Mouse (Mus musculus) spleen, adult 2 months (tissue): ENCODE measurements around the gene Ammecr1. TPM values are rescaled to one million over a fixed set of nuclear protein-coding genes. Genes with fewer than 3 reads are reported as not detected.

Experiments used
- DNase-seq, 2 experiments: peaks; one replicate each; pipeline versions ENCODE4 v3.0.0 to v3.0.0-alpha.2; 2012 to 2021; ENCODE audit warnings: low spot score in 2 of 2, low read depth in 1 of 2
- H3K27ac ChIP-seq: fragments of 200-500 bp; 2 replicates; pipeline ENCODE4 v1.5.1; 2012; ENCODE audit warnings: low read length, inconsistent platforms; ENCODE audit not compliant: insufficient read depth
- H3K27me3 ChIP-seq: fragments of 200-500 bp; 2 replicates; pipeline ENCODE4 v1.6.1; 2012; ENCODE audit warnings: mild to moderate bottlenecking, moderate library complexity, low read length, inconsistent platforms; ENCODE audit not compliant: control insufficient read depth, insufficient read depth
- H3K36me3 ChIP-seq: fragments of 200-500 bp; 2 replicates; pipeline ENCODE4 v1.6.1; 2012; ENCODE audit warnings: mild to moderate bottlenecking, low read length, inconsistent platforms; ENCODE audit not compliant: control insufficient read depth, insufficient read depth
- H3K4me1 ChIP-seq: fragments of 200-500 bp; 2 replicates; pipeline ENCODE4 v1.6.1; 2011; ENCODE audit warnings: inconsistent platforms; ENCODE audit not compliant: control insufficient read depth, insufficient read depth, insufficient read length
- H3K4me3 ChIP-seq: fragments of 200-500 bp; 2 replicates; pipeline ENCODE4 v1.5.1; 2011; ENCODE audit warnings: mild to moderate bottlenecking, inconsistent platforms; ENCODE audit not compliant: insufficient read depth, insufficient read length; ENCODE audit errors: extremely low read depth
- CTCF ChIP-seq: fragments of 200-500 bp; IDR thresholded peaks from 2 replicates; pipeline ENCODE4 v1.5.1; 2011; ENCODE audit warnings: mild to moderate bottlenecking, inconsistent platforms; ENCODE audit not compliant: insufficient read depth, insufficient read length, insufficient replicate concordance; ENCODE audit errors: extremely low read depth
- POLR2A ChIP-seq: fragments of 200-500 bp; IDR thresholded peaks from 2 replicates; pipeline ENCODE4 v1.6.1; 2011; ENCODE audit warnings: low read depth, low read length, inconsistent platforms
- WGBS: fragments of 180-500 bp; shearing (Covaris S2); methylation state at CpG from one replicate; pipeline ENCODE4 v1.1.7; 2018; 5-methylcytosine and 5-hydroxymethylcytosine counted together
- polyA plus RNA-seq: library from polyadenylated mRNA; depleted of rRNA; stranded (reverse); fragments of >200 nt; gene quantifications from 2 replicates; pipeline ENCODE4 v1.2.3, GENCODE M21; 2012

Gene Ammecr1
- polyA plus RNA-seq, 1 experiment = 1.6 TPM

DNA sequence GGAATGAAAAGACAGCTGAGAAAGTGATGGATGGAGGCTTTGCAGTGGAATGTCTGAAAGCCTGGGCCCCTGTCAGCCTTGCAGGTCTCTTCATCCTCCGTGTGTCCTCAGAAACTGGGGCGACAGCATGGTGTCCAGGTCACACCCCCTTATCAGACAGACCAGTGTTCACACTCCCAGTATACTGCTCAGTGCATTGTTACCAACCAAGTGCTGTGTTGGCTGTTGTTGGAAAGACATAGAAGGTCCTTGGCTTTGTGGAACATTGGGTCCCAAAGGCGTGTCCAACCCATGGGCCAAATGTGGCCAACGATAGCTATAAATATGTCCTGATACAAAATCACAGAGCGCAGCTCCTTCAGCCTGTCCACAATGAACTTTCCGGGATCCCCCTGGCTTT, 136.0 kb downstream of the Ammecr1 start:
- Histone ChIP-seq H3K4me3 (no peak overlapping the region), H3K4me1 (peaks cover 2% of the 10 kb centered on the region; the same call in 1 of the 2 replicates), H3K36me3 (no peaks in the 10 kb centered on the region), H3K27me3 (no peaks in the 10 kb centered on the region), H3K27ac (no peak overlapping the region)
- no peak for DNase-seq
- TF ChIP-seq CTCF (no peak), POLR2A (no peak)
- WGBS = 90% methylated on average over 6 of the region's 6 CpGs

DNA sequence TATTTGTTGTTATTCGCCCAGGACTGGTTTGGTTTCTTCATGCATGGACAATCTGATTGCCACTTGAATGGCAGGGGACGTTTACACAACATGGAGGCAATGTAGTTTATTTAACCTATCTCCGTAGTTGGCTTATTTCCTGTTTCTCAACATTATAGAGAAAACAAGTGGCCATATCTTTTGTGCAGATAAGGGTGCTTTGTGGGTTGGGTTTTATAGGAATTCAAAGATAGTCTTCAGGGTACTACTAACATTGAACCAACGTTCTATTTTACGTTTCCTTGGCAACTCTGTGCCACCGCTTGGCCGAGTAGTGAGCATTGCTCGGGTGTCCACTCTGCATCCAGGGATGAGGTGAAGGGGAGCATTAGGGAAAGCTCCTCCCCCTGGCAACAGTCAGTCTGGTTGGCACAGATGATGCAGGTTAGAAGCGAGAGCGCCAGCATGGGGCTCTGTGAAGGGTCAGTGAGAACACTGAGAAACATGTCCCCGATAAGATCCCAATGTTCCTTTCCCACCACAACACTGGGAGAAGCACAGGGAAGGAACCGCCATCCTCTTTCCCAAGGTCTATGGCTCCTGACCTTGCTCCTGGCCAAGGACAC, 136.6 kb downstream of the Ammecr1 start:
- Histone ChIP-seq H3K4me3 (no peak overlapping the region), H3K4me1 (peaks cover 2% of the 10 kb centered on the region; the same call in 1 of the 2 replicates), H3K36me3 (no peaks in the 10 kb centered on the region), H3K27ac (no peak overlapping the region), H3K27me3 (no peaks in the 10 kb centered on the region)
- no peak for TF ChIP-seq POLR2A
- TF ChIP-seq CTCF = no peak
- no peak for DNase-seq
- 78% methylated on average over 12 of the region's 12 CpGs for WGBS

DNA sequence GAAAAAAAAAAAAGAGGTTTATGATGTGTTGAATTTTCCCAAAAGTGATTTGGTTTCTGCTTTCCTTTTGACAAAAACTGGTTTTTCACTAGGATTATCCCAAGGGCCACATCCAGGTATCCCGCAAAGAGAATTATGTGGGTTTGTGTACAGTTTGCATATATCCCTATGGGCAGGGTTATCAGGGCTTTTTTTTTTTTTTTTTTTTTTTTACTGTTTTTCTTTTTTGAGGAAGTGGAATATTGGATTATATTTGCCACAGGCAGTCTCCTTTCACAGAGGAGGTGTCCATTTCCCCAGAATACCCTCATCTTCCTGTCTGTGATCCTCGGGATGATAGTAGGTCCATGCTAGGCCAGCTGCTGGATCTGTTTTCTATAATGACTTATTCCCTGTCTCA, 137.3 kb downstream of the Ammecr1 start:
- Histone ChIP-seq H3K27ac (no peak overlapping the region), H3K36me3 (no peaks in the 10 kb centered on the region), H3K4me1 (peaks cover 2% of the 10 kb centered on the region; the same call in 1 of the 2 replicates), H3K27me3 (no peaks in the 10 kb centered on the region), H3K4me3 (no peak overlapping the region)
- DNase-seq = no peak
- TF ChIP-seq POLR2A (no peak), CTCF (no peak)
- WGBS = 86% methylated on average over 2 of the region's 2 CpGs

DNA sequence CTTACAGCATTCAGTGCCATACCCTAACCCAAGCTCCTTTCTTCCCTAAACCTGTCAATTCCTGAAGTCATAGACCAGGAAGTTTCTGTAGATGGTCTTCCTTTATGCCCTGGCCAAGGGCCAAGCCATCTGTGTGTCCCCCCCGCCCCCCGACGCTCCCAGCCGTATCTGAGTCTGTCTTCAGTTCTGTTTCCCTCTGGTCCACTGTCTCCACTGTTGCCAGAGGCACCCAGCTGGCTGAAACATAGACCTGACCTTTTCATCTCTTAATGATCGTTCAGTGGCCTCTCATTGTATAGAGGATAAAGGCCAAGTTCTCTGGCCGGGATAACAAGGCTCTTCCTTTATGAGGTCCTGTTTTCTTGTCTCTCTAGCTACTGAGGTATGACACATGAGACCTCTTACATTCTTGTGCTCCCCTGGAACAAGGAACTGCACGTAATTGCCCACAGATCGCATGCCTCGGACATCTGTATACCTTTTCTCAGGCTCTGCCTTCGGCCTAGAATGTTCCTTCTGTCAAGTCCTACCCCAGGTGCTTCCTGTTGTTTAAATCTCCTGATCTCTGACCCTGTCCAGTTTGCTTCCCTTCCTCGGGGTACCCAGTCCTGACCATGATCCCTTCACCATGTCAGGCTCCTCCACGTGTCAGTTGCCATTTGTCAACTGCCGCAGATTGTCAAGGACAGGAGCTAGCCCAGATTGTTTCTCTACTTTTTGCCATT, 138.2 kb downstream of the Ammecr1 start:
- no peak for DNase-seq
- TF ChIP-seq POLR2A = no peak
- no peak for TF ChIP-seq CTCF
- Histone ChIP-seq H3K36me3 (no peaks in the 10 kb centered on the region), H3K4me3 (no peak overlapping the region), H3K4me1 (peaks cover 2% of the 10 kb centered on the region; the same call in 1 of the 2 replicates), H3K27ac (no peak overlapping the region), H3K27me3 (no peaks in the 10 kb centered on the region)
- WGBS = 57% methylated on average over 13 of the region's 13 CpGs

DNA sequence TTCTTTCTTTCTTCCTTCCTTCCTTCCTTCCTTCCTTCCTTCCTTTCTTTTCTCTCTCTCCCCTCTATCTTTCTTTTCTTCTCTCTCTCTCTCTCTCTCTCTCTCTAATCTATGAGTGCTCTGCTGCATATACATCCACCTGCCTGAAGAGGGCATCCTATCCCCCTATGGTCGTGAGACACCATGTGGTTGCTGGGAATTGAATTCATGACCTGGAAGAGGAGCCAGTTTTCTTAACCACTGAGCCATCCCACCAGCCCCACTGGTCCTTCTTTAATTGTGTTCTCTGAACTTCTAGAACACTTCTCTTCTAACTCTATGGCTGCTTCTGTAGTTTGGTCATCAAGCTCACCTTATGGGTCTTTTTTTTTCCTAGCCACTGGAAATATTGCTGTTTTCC, 138.9 kb downstream of the Ammecr1 start:
- 28% methylated on average over 1 of the region's 1 CpGs for WGBS
- Histone ChIP-seq H3K36me3 (no peaks in the 10 kb centered on the region), H3K4me3 (no peak overlapping the region), H3K4me1 (peaks cover 2% of the 10 kb centered on the region; the same call in 1 of the 2 replicates), H3K27ac (no peak overlapping the region), H3K27me3 (no peaks in the 10 kb centered on the region)
- no peak for TF ChIP-seq CTCF
- no peak for TF ChIP-seq POLR2A
- DNase-seq = no peak

DNA sequence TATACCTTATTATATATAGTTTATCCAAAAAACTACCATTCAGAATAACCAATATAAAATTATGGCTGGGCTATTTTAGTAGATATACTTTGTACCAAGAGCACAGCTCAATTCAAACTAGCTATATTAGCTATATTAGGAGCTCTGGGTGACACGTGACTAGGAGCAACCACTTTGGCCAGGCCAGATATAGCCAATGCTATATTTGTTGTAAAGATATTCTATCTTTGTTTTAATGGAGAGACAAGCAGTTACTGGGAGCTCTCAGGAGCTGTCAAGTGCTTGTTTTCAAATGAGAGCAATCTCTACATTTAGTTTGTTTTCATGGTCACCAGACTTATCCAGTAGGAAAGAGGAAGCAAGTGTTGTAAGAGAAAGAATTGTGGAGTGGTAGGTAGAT, 141.2 kb downstream of the Ammecr1 start:
- no peaks in the 10 kb centered on the region for H3K27me3 ChIP-seq
- no peaks in the 10 kb centered on the region for H3K36me3 ChIP-seq
- no peak overlapping the region for H3K27ac ChIP-seq
- DNase-seq = no peak
- no peak for TF ChIP-seq CTCF
- no peak for TF ChIP-seq POLR2A
- H3K4me3 ChIP-seq = no peak overlapping the region
- WGBS = 88% methylated on average over 1 of the region's 1 CpGs
- H3K4me1 ChIP-seq = no peaks in the 10 kb centered on the region; the same call in 1 of the 2 replicates

DNA sequence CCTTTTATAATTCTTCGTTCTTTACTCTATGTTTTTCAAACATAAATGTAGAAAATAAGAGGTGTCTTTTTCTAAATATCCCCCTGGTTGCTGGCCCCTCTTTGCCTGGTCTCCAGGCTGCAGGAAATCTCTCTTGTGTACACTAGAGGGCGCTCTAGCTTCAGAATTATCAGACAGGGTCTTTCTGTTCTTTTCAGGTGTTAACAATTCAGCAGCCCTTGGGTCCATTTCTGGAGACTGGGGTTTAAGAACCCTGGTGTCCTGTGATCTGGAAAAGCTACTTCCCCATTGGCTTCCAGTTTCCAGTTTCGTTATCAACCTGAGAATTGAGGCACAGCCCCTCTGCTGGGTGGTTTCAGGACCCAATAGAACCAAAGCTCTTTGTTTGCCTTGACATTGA, 144.7 kb downstream of the Ammecr1 start:
- H3K27ac ChIP-seq = no peak overlapping the region
- DNase-seq = no peak
- no peaks in the 10 kb centered on the region; the same call in 1 of the 2 replicates for H3K4me1 ChIP-seq
- TF ChIP-seq POLR2A (no peak), CTCF (peak; percentile 13; the same call in 1 of the 2 replicates)
- WGBS = 46% methylated on average over 3 of the region's 3 CpGs
- H3K4me3 ChIP-seq = no peak overlapping the region
- no peaks in the 10 kb centered on the region for H3K27me3 ChIP-seq
- no peaks in the 10 kb centered on the region for H3K36me3 ChIP-seq
